Mouse (Mus musculus) adrenal gland, postnatal 36 days (tissue): ENCODE data around the gene Cox6a1. TPM values are rescaled to one million over a fixed set of nuclear protein-coding genes. Genes with fewer than 3 reads are reported as not detected.
"Not testable (repeated sequence)": the region's sequence is repeated elsewhere in the genome, so short reads cannot be mapped to it uniquely, and the experiment has no call there.

Experiments used
- DNase-seq, 2 experiments: peaks; one replicate each; pipeline ENCODE4 v3.0.0; 2021; ENCODE audit warnings: mixed read lengths in 1 of 2
- total RNA-seq, 2 experiments: library from RNA; stranded (reverse); gene quantifications; 2 replicates each; pipeline ENCODE4 v1.2.3; 2021

Gene Cox6a1
- total RNA-seq, 2 experiments from 2014 or later, result 1,319 to 1,418 TPM

DNA sequence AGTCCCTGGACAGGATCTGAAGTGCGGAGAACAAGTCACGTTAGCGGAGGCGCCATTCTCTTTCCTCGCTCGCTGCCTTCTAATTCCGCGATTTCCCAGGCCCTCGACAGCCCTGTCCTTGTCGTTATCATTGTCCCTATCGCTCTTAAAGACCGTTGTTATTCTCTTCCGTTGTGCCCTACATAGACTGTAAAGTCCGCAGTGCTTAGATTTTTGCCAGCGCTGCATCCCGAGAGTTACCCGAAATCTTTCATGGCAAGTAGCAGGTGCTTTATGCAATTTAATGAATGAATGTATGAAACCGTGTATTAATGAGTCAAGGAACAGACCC is 409 bp upstream of the Cox6a1 start:
- DNase-seq, result no peak

GRCm38 (mm10) chr5:115347564-115347963 is 1.2 kb downstream of the Cox6a1 start:
- DNase-seq, result peak; percentile 83 to 91

DNA sequence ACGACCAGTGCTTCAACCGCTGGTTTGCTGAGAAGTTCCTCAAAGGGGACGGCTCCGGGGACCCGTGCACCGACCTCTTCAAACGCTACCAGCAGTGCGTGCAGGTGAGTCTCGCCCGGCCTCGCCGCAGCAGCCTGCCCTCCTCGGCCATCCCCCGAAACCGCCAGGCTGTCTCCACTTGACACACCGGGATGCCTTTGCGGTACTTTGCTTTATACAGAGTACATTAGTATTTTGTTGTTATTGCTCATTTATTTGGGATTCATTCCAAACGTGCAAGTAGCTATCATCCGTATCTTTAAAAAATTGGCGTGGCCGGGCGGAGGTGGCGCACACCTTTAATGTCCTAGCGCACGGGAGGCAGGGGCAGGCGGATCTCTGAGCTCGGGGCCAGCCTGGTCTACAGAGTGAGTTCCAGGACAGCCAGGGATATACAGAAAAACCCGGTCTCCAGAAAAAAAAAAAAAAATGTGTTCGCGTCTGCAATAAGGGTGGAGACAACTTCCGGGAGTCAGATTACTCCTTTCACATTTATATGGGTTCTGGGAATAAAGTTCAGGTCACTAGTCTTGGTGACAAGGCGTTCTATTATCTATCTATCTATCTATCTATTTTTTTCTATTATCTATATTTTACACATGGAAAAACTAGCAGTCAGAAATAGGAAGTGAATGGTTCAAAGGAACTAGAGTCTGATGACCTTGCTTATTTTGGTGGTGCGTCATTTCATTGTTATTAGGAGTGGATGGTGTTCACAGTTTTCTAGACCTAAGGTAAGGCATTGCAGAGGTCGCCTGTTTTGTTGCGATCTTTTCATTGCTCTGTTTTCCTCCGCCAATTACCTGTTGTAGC is 7.2 kb downstream of the Cox6a1 start:
- no peak for DNase-seq

DNA sequence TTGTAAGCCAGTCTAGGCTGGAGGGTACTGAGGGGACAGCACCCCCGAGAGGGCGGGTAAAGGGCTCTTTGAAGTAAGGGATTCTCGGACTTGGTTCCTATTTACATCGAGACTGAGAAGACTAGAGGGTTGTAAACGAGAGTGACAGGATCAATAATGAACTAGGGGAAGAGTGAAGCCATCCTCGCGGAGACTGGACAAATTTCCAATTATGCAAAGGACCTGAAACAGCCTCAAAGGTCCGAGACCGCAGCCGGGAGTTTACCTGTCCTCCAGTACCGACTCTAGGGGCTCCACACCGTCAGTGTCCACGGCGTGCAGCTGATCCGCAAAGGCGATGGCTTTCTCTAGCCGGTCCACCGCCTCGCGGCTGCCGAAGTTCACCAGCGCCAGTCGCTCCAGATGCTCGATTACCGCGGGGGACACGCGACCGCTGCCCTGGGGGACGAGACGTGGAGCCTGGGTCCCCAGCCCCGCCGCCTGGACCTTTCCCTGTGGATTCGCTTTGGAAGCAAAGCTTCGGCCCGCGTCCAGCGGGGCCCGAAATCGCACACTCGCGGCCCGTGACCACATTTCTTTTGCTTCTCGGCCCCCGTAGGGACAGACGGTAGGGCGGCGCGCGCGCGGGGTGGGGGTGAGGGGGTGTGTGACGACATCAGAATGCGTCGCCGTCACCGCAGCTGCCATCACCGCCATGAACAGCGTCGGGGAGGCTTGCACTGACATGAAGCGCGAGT is 8.0 kb downstream of the Cox6a1 start, which contains the start of the genes Gatc and Triap1:
Gene Gatc (minus strand): TSS at position 602 of the 737 bp plus-strand sequence.
Gene Triap1 (plus strand): TSS at position 649 of the 737 bp plus-strand sequence.
- DNase-seq, result peak; percentile 92 to 93

DNA sequence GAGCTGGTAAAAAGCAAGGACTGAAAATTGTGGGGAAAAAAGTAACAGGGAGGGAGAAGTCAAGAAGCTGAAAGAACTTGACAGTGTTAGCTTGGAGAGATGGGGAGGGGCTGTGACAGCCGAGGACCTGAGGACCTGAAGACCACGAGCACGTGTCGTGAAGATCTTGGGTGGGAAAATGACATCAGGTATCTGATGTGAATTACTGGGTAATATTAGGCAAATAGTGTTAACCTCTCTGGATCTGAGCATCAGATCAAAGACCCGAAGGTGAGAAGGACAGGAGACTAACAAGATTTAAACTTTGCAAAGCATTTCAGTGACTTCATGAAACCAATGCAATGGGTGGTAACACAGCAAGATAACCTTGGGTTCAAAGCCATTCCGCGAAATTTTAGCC is 8.8 kb downstream of the Cox6a1 start:
- DNase-seq, result no peak

DNA sequence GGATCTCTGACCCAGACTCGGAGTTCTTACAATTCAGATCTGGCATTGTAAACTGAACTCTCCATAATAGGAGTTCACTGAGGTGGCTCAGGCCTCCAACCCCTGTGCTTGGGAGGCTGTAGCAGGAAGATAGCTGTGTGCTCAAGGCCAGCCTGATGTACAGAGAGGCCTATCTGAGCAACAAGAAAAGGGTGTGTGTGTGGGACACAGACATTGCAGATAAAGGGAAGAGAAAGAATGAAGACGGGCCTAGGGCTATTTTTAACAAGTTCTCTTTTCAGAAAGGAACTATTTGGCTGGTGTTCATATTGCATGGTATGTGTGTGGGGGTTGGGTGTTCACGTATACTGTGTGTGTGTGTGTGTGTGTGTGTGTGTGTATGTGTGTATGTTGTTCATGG is 15.2 kb downstream of the Cox6a1 start:
- no peak for DNase-seq

- no peak for DNase-seq
These were observed 17.8 kb downstream of the Cox6a1 start for GRCm38 (mm10) chr5:115330955-115331354.

DNA sequence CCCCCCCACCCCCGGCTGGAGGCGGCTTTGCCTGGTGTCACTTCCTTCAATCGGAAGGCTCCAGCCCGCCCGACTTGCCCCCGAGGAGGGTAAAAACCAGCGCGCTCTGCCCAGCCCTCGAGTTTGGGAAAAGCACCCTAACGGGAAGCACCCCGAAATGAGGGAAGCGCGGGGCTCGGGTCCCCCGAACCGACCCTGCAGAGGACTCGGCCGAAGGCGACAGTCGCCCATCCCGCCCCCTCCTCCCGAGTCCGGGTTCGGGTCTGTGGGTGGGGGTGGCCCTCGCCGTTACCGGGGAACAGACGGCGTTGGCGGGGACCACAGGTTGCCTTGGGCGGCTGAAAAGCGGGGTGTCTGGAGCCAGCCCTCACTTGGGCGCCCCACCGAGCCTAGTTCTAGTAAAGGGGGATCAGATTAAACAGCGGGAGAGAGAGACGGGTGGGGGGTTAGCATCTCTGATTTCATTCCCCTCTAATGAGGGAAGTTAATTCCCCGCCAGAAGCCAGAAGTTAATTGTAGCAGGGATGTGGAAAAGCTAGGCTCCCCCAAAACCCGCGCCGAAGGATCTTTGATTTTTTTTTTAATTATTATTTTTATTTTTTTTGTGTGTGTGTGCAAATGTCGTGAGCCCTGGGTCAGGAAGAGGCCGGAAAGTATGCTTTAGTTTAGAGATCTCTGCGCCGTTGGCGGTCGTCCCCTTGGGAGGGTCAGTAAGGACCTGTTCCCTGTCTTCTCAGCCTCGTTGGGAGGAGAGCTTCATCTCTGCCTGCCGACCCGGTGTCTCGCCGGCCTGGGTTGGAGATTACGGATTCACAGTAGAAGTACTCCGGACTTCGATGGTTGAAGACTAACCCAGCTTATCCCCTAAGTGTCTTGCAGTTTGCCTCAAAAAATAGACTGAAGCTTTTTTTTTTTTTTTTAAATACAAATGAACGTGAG is 20.9 kb downstream of the Cox6a1 start:
- peak; percentile 21 to 43 for DNase-seq

- peak; percentile 98 for DNase-seq
These were observed 21.7 kb downstream of the Cox6a1 start, which contains the start of gene Srsf9 for GRCm38 (mm10) chr5:115326875-115327609. TSS of gene Srsf9 (plus strand) at chr5:115327177.

DNA sequence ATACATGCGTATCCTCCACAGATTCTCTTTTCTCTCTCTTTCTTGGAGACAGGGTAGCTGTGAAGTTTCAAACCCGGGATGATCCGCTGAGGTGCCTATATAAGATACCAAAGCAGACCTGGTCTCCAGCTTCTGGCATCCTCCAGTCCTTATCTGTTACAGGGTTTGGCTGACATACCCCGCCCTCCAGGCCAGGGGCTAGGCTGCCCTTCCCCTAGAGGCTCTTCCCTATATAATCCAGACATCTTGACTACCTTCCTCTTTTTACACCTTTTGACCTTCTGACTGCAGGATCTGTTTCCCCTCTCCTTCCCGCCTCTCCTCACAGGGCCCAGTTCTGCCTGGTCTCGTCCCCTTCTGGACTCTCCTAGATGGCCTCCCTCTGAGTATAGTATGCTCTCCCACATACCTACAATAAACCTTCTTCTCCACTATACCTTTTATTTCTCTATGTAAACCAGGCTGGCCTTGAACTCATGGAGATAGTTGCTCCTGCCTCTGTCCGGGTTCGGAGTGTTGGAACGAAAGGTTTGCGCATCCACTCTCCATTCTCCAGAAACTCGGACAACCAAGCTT is 22.4 kb downstream of the Cox6a1 start:
- DNase-seq, result no peak

DNA sequence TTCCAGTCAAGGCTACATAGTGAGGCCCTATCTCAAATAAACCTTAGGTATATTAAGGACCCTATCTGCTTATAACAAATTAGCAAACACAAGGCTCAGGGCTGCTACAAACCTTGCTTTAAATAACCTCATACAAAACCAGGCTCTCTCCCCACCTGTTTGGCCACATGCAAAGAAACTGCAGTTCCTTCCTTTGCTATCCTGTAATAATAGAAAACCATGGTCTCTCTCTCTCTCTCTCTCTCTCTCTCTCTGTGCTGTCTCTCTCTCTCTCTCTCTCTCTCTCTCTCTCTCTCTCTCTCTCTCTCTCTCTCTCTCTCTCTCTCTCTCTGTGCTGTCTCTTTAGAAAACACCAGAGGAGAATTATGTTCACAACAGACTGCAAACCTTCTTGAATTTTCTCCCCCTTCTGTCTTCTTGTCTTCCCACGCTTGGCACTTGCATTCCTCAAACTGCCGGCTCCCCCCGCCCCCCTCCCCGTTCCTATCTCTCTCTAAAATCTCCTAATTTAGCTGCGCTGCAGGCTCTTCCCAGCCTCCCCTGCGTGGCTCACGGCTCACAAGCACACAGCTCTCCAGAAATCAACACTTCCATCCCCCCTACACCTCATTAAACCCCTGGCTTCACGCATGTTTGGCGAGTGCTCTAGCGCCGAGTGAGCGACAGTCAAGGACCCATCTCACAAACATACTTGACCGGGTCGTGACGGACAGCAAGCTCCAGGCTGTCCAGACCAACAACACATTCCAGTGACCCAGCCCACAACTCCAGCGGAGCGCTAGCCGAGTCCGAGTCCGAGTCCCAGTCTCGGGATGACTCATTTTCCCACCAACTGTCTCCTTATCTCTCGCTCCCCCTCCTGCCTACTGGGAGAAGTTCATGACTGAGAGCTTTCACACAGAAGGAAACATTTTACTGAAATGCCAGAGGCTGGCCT is 29.5 kb downstream of the Cox6a1 start:
- DNase-seq, result peak; percentile 84

GRCm38 (mm10) chr5:115317645-115318328 is 31.0 kb downstream of the Cox6a1 start:
- no peak for DNase-seq

DNA sequence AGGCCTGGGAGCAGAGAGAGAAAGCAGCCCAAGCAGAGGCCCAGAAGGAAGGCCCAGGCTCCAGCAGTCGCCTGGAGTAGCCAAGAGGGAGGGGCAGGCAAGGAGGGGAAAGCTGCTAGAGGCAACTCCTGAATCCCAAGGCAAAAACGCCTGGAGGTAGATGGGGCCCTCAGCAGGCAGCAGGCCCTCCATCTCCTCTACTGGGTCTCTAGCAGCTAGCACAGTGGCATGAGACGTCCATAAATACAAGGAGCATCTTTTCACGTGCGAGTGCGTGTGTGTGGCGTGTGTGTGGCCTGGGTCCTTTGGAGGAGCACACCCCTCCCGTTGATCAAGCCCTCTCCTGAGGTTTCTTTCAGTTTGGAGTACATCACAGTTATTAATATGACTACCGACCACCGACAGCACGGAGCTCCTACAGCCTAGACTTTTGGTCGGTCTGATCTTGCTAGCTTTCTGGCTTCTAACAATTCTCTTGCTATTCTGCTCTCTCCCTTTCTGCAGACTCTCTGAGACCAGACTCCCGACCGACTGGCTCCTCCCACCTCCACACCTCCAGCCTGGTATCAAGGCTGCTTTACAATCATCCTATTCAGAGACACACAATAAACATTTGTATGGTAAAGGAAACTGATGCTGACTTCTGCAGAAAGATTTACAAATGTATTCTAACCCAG is 31.7 kb downstream of the Cox6a1 start:
- DNase-seq, result no peak

GRCm38 (mm10) chr5:115313668-115313943 is 35.2 kb downstream of the Cox6a1 start:
- DNase-seq, result no peak

GRCm38 (mm10) chr5:115312816-115313667 is 35.7 kb downstream of the Cox6a1 start:
- DNase-seq, result no peak

DNA sequence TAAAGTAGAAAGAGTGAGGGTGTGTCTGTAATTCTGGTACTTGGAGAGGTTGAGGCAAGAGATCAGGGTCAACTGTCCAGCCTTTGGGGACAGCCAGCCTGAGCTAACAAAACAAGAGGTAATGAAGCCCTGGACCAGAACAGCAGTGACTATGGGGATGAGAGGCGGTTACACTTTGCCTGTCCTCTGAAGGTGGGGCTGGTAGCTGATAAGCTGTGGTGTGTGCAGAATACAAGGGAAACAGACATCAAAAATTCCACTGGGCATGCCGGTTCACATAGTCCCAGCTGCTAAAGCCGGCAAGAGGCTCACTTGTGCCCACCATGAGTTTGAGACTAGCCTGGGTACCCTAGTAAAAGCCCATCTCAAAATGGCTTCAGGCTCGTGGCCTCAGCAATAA is 36.4 kb downstream of the Cox6a1 start:
- no peak for DNase-seq

- DNase-seq, result not testable (repeated sequence)
These were observed 46.6 kb downstream of the Cox6a1 start for GRCm38 (mm10) chr5:115302190-115302589.

DNA sequence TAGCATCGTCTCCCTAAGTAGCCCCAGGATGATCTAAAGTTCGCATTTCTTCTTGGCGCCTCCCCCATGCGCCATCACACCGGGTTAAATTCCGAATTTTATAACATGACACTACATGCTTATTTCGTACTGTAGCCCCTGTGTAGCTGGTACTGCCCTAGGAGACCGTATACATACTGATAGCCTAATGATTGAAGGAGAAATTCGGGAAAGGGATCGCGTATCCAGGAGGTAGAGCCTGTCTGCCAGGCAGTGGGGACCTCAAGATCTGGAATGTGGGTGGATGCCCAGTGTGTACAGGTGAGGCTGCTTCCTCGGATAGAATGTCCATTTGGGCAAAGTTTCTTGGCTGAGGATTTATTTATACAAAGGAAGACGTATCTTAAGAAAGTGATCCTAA is 47.2 kb downstream of the Cox6a1 start:
- DNase-seq, result no peak
